8 mouse cellular contexts compared by ENCODE assay signal in genomic region chr10:42092500-42092899, GRCm38 (mm10).
A peak's percentile ranks its signal among the peaks of the same experiment; 100 is the strongest.
DNase-seq lines count a peak whose midpoint lies in the region; ATAC-seq and TF ChIP-seq lines count a peak whose summit lies in the region.

No protein-coding gene starts in this region.

- ATAC-seq in midbrain, postnatal 0 days (ENCODE audit: low FRiP score) = no peak
- no peak for ATAC-seq in midbrain, embryonic 13.5 days
- peak; percentile 41; the same call in 1 of the 2 replicates for ATAC-seq in neural tube, embryonic 15.5 days (ENCODE audit: low FRiP score)
- no peak; the same call in 1 of the 2 replicates for ATAC-seq in forebrain, postnatal 0 days
- ATAC-seq in liver, embryonic 12.5 days = no peak

- WGBS in midbrain, postnatal 0 days = 67% methylated on average over 6 of the region's 6 CpGs
- WGBS in midbrain, embryonic 13.5 days = 77% methylated on average over 6 of the region's 6 CpGs
- 39% methylated on average over 6 of the region's 6 CpGs for WGBS in neural tube, embryonic 15.5 days
- WGBS in forebrain, postnatal 0 days = 45% methylated on average over 6 of the region's 6 CpGs
- WGBS in liver, embryonic 12.5 days (ENCODE audit: insufficient replicate concordance) = 80% methylated on average over 6 of the region's 6 CpGs

- H3K4me1 ChIP-seq in midbrain, postnatal 0 days (ENCODE audit: insufficient read depth, low read length) = no peaks in the 10 kb centered on the region
- H3K4me1 ChIP-seq in midbrain, embryonic 13.5 days (replicated peaks) = peaks cover 13% of the 10 kb centered on the region
- H3K4me1 ChIP-seq in neural tube, embryonic 15.5 days = peaks cover 23% of the 10 kb centered on the region
- no peaks in the 10 kb centered on the region for H3K4me1 ChIP-seq in forebrain, postnatal 0 days (ENCODE audit: insufficient read depth)
- peaks cover 58% of the 10 kb centered on the region for H3K4me1 ChIP-seq in liver, embryonic 12.5 days

- no peak overlapping the region for H3K4me3 ChIP-seq in midbrain, postnatal 0 days (ENCODE audit: low read depth, low read length)
- H3K4me3 ChIP-seq in midbrain, embryonic 13.5 days (replicated peaks) = no peak overlapping the region
- no peak overlapping the region for H3K4me3 ChIP-seq in neural tube, embryonic 15.5 days (replicated peaks)
- no peak overlapping the region for H3K4me3 ChIP-seq in forebrain, postnatal 0 days (ENCODE audit: low read depth, low read length)
- no peak overlapping the region for H3K4me3 ChIP-seq in liver, embryonic 12.5 days

- H3K27me3 ChIP-seq in midbrain, postnatal 0 days (ENCODE audit: insufficient read depth, low read length) = no peaks in the 10 kb centered on the region
- H3K27me3 ChIP-seq in midbrain, embryonic 13.5 days = peaks cover 6% of the 10 kb centered on the region; the same call in 1 of the 2 replicates
- H3K27me3 ChIP-seq in neural tube, embryonic 15.5 days (replicated peaks) = no peaks in the 10 kb centered on the region
- H3K27me3 ChIP-seq in forebrain, postnatal 0 days (ENCODE audit: insufficient read depth, low read length) = no peaks in the 10 kb centered on the region
- H3K27me3 ChIP-seq in liver, embryonic 12.5 days (replicated peaks) = no peaks in the 10 kb centered on the region

- H3K9me3 ChIP-seq in midbrain, postnatal 0 days (ENCODE audit: low read length) = no peaks in the 10 kb centered on the region
- no peaks in the 10 kb centered on the region for H3K9me3 ChIP-seq in midbrain, embryonic 13.5 days
- no peaks in the 10 kb centered on the region for H3K9me3 ChIP-seq in neural tube, embryonic 15.5 days (replicated peaks)
- H3K9me3 ChIP-seq in forebrain, postnatal 0 days (ENCODE audit: low read length) = no peaks in the 10 kb centered on the region
- no peaks in the 10 kb centered on the region for H3K9me3 ChIP-seq in liver, embryonic 12.5 days (replicated peaks)

- no peak overlapping the region for H3K27ac ChIP-seq in midbrain, postnatal 0 days (ENCODE audit: low read depth, low read length)
- H3K27ac ChIP-seq in midbrain, embryonic 13.5 days = no peak overlapping the region
- H3K27ac ChIP-seq in neural tube, embryonic 15.5 days (replicated peaks) = no peak overlapping the region
- no peak overlapping the region for H3K27ac ChIP-seq in forebrain, postnatal 0 days (ENCODE audit: low read depth, low read length)
- no peak overlapping the region for H3K27ac ChIP-seq in liver, embryonic 12.5 days

- no peak for TF ChIP-seq CTCF in midbrain, postnatal 0 days (IDR thresholded peaks at IDR 0.05)
- no peak for TF ChIP-seq CTCF in forebrain, postnatal 0 days (IDR thresholded peaks at IDR 0.05; ENCODE audit: low read depth)

- peak; percentile 69 for DNase-seq in midbrain, postnatal 0 days (ENCODE audit: low spot score)
- DNase-seq in cerebellum, adult 11-12 months = peak; percentile 91
- DNase-seq in heart, adult 9 months (ENCODE audit: low spot score in 2 of 2) = peak; percentile 59 to 64
- peak; percentile 79 for DNase-seq in layer of hippocampus, adult 9-11 months
- DNase-seq in forebrain, postnatal 0 days = no peak

- no peaks in the 10 kb centered on the region for H3K36me3 ChIP-seq in midbrain, postnatal 0 days (ENCODE audit: insufficient read depth, low read length)
- H3K36me3 ChIP-seq in midbrain, embryonic 13.5 days = no peaks in the 10 kb centered on the region
- H3K36me3 ChIP-seq in neural tube, embryonic 15.5 days = no peaks in the 10 kb centered on the region
- H3K36me3 ChIP-seq in forebrain, postnatal 0 days (ENCODE audit: insufficient read depth) = no peaks in the 10 kb centered on the region
- no peaks in the 10 kb centered on the region for H3K36me3 ChIP-seq in liver, embryonic 12.5 days

- H3K9ac ChIP-seq in midbrain, postnatal 0 days (replicated peaks; ENCODE audit: low read length, poor library complexity, severe bottlenecking) = no peak overlapping the region
- no peak overlapping the region for H3K9ac ChIP-seq in midbrain, embryonic 13.5 days (replicated peaks)
- H3K9ac ChIP-seq in neural tube, embryonic 15.5 days (replicated peaks) = no peak overlapping the region
- no peak overlapping the region for H3K9ac ChIP-seq in forebrain, postnatal 0 days
- H3K9ac ChIP-seq in liver, embryonic 12.5 days = no peak overlapping the region; the same call in 1 of the 2 replicates

- H3K4me2 ChIP-seq in midbrain, postnatal 0 days (ENCODE audit: low read depth, low read length, poor library complexity, severe bottlenecking) = no peak overlapping the region
- H3K4me2 ChIP-seq in midbrain, embryonic 13.5 days (replicated peaks) = no peak overlapping the region
- H3K4me2 ChIP-seq in neural tube, embryonic 15.5 days = no peak overlapping the region
- H3K4me2 ChIP-seq in forebrain, postnatal 0 days (ENCODE audit: low read depth) = no peak overlapping the region
- no peak overlapping the region for H3K4me2 ChIP-seq in liver, embryonic 12.5 days
